Mouse (Mus musculus): Measurements from ENCODE around the gene Tesc. TPM values are rescaled to one million over a fixed set of nuclear protein-coding genes. Genes with fewer than 3 reads are reported as not detected.

Tesc gene
- total RNA-seq, 4 experiments from 2014 or later = 229 to 287 (median 252) TPM

DNA sequence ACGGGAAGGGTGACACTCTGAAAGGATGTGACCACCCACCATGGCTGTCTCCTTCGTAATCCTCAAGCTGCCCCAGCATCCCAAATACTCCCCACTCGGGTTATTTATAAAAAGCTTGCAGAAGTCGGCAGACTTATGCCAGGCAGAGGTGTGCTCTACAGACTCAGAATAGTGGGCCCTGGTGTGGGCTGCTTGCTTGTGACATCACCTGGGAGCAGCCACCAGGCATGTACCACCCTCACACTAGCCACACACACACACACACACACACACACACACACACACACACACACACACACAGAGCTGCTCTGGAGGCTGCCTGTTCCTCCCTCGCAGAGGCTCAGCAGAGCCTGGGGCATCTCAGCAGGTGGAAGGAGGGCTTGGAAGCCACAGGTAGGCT, 10.0 kb upstream of the Tesc start:
- no peak for DNase-seq

DNA sequence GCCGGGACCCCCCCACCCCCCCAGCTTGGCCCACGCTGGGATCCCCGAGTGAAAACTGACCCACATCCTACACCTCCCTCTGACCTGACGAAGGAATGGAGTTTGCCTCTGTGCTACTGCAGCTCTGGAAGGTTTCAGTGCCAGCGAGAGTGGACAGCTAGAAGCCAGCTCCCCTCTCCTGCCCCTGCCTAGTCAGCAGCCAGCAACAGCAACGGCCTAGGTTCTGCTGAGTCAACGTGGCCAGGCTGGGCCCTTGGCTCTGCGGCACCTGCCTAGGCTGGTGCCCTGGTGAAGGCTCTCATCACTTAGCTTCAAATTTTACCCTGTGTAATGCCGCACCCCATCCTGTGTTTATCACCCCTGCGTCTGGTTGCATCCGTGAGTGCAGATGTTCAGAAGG, 7.6 kb upstream of the Tesc start:
- DNase-seq = no peak

DNA sequence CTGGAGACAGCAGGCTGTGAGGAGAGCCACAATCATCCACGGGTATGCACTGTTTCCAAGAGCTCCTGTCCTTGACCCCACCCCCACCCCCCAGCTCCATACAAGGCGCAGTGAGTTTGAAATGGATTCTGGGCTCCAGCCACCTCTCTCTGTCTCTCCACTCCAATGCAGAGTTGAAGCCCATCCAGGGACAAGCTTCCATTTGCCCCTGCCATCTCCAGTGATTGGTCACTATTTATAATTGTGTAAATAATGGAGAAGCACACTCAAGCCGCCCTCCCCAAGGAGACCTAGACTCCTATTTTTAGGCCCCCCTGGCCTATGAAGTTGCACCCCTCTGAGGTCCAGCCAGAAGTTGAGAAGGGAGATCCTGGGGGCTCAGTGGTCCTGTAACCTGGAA, 4.5 kb upstream of the Tesc start:
- DNase-seq = no peak

DNA sequence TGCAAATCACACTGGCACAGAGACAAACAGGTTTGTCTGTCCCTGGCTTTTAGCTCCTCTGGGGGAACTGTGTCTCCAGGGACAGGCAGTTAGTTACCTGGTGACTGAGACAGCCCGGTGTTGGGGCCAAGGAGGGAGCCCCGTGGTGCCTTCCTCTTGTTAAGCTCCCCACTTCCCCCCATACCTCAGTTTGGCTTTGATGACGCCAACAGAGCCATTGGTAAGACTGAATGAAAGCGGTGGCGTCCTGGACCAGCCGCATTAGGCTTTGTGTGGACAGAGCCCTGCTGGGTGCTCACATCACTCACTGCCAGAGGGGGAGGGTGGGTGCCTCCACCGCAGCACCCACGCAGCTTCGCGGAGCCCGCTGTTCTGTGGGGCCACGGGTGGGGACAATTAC, 1.7 kb upstream of the Tesc start:
- no peak for DNase-seq

DNA sequence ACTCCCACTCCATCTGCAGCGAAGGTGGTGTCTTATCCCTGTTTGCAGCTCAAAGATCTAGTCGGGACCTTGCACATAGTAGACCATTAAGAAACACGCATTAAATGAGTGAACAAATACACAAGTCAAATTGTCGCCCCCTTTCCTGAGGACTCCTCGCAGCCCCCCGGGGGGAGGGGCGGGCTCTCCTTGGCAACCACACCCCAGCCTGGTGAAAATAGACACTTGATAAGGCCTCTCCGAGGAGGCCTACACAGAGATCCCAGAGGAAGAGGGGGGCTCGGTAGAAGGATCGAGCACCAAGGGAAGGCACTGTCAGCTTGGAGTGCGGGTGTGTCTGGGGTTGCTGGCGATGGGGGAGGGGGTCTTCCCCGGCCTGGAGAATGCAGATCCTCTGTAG, 1.2 kb upstream of the Tesc start:
- no peak for DNase-seq

DNA sequence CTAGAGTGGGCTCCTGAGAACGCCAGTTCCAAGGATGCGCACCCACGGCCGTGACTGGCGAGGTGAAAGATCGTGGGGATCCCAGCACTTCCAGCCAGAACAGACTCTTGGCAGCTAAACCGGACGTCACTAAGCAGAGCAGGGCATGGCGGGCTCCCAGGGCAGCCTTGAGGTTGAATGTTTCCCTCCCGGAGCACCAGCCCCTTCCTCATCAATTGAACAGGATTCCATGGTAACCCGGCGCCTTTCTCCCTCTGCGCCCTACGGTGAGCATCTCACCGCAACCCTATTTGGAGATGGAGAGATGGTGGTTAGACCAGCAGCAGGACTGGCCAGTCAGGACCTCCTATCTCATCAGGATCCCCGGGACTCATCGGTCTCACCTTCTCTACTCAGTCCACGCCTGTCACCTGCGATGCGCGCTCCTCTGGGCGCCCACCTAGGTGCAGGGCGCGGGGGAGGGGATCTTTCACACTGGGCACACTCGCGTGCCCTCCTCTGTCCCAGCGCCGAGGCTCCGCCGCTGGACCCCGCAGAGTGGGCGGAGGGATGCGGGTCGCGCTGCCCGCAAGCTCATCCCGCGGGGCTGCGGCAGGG, 344 bp upstream of the Tesc start:
- no peak for DNase-seq

DNA sequence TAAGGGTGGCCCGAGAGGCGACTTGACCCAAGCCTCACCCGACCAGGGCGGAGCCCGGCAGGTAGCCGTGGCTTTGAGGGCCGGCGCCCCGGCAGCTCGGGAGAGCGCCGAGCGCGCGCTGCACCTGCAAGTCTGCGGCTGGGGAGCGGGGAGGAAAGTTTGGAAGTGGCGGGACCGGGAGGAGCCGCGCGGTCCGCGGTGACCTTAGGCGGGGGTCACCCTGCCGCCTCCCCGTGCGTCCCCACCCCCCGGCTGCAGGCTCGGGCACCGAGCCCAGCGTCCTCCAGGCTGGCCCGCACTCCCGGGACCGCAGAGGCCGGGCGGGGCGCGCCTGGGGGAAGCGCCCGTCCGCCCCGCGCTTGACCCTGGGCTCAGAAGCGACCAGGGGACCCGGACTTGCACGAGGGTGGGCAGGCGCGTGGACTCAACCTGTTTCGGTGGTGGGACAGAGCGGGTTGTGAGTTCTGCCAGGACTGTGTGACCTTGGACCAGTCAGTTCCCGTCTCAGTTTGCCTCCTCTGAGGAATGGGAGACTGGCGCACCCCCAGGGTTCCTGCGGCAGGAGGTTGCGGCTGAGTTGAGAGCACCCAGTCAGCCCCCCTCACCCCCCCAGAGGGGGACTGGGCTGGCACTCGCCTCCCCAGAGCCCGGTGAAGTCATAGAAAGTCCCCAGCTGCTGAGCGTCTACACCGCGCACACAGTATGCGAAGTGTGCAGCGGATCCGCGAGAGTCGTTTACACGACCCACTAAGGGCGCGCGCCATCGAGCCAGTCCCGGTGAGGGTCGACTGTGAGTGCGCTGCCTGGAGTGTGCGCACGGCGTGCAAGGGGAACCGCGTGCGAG, 870 bp downstream of the Tesc start:
- no peak for DNase-seq

DNA sequence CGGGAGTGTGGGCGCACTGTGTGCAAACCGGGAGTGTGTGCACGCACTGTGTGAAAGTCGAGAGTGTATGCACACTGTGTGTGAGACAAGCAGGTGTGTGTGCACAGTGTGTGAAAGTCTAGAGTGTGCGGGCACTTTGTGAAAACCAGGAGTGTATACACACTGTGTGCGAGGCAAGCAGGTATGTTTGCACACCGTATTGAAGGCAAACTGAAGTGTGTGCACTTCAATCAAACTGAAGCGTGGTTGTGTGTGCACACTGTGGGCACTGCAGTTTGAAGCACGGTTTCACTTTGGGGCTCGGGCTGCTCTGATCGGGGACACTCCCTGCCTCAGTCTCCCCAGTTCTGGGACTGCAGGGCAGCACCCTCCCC, 1.5 kb downstream of the Tesc start:
- no peak for DNase-seq

DNA sequence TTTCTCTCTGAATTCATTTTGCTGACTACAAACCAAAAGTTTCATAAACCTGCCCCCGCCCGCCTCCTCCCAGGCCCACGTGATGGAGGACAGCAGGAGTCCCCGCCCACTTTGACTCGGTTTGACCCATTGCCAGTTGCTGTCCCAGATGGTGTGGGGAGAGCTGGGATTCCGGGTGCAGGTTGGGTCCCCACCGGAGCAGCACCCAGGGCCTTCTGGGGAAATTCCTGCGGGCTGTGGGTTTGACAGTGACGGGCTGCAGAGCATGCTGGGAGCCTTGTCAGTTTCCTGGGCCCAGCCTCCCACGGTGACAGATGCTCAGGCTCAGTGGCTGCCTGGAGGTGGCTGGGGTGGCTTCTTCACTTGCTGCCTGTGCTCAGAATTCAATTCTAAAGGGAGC, 1.9 kb downstream of the Tesc start:
- DNase-seq = peak; percentile 48

DNA sequence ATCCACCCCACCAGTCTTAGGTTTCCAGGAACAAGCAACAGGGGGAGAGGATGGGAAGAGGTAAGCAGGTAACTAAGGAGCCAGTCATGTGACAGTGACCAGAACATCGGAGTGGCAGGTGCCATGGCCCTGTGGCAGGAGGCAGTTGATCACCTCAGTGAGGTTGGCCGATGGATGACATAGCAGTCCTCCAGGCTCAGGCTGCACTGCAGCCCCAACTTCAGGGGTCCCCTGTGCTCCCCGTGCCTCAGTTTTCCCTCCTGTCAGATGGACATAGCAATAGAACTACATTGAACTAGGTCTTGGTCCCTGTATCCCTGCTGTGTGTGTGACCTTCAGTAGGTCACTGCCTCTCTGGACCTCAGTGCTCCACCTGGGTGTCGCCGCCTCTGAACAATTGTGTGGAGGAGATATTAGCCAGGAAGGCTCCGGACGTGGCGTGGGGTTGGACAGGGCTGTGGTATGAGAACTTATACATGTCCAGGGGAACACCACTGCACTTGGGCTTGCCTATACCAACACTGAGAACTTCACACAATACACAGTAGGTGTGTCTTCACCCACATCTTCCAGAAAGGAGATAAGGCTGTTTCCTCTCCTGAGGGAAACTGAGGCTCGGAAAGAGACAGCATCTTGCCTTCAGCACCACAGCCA, 2.6 kb downstream of the Tesc start:
- DNase-seq = no peak

DNA sequence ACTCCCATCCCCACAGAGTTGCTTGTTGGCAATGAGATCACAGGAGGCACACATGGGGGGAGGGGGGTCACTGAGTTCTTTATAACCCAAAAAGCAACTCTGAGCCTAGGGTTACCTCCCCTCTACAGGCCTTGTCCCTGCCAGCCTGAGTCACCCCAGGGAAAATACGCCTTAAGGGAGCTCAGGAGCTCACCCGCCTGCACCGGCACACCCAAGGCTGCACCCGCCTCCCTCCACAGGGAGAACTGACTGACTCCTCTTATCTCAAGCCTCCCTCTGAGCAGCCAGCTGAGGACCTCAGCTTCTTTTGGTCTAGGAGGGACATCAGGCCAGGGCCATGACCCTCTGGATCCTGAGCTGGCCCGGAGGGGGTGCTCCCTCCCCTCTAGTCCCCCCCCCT, 3.5 kb downstream of the Tesc start:
- DNase-seq = peak; percentile 72

DNA sequence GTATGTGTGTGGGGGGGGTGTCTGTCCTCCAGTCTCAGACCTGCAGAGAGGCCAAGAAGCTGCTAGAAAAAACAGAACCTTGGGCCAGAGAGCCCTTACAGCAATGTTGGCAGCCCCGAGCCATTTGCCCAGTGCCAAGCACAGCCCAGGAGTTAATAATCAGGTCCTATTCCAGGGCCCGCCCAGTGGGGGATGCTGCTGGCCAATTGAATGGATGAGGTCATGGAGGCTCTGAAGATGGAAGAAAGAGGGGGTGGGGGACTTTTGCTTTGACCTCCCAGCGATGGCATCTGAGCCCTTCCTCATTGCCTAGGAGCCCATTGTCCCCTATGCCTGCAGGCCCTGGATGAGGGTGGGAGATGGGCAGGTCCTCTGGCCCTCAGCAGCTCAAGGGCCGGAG, 4.0 kb downstream of the Tesc start:
- no peak for DNase-seq

DNA sequence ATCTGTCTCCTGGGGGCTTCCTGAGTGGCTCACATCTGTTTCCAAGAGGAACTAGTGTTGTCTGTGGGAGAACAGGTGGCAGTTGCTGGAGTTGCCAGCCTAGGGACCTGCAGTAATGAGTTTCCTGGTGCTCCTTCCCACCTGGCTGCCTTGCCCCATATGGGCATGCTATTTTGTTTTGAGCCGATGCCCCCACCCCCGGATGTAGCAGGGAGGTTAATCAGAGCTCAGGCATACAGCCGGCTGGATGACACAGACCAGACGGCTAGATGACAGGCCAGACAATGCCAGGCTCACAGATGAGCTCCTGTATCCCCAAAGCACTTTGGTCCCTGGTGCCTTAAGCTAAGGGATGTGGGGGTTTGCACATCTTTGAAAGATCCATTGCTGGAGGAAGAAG, 5.8 kb downstream of the Tesc start:
- DNase-seq = no peak

DNA sequence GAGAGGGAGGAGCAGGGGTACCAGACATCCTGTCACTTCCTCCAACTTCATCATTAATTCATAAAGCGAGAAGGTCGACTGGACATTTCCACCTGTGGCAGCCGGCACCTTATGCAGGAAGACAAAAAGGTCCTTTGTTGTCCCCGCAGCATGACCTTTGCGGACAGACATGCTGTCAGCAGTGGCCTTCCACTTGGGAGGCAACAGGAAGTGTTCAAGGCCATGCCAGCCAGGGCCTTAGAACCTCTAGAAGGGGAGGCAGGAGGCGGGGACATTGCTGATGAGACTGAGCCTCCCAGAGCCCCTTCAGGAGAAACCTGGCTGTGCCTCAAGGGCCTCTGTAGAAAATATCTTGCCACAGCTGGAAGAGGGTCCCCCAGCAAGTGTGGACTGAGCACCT, 6.2 kb downstream of the Tesc start:
- peak; percentile 77 for DNase-seq

DNA sequence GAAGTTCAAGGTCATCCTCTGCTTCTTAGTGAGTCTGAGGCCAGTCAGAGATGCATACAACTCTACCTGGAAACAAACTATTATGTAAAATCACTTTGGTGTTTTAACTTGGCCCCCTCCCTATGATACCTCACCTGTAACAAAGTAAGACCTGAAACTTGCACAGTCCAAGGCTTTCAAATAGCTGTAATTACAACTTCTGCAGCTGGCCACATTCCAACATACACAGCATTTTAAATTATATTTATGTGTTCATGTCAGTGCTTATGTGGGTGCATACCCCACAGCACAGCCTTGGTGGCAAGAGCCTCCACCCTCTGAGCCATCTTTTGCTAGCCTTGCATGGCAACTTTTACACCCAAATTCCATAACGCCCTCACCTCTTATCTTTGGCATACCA, 7.1 kb downstream of the Tesc start:
- DNase-seq = no peak

DNA sequence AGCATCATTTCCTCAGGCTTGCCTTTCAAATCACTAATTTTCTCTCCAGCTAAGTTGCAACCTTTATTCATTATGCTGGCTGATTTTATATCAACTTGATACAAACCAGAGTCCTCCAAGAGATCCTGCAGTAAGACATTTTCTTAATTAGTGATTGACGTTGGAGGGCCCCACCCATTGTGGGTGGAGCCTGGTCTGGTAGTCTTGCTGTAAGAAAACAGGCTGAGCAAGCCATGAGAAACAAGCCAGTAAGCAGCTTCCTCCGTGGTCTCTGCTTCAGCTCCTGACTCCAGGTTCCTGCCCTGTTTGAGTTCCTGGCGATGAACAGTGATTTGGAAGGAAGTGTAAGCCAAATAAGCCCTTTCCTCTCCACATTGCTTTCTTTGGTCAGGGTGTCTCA, 8.2 kb downstream of the Tesc start:
- no peak for DNase-seq

DNA sequence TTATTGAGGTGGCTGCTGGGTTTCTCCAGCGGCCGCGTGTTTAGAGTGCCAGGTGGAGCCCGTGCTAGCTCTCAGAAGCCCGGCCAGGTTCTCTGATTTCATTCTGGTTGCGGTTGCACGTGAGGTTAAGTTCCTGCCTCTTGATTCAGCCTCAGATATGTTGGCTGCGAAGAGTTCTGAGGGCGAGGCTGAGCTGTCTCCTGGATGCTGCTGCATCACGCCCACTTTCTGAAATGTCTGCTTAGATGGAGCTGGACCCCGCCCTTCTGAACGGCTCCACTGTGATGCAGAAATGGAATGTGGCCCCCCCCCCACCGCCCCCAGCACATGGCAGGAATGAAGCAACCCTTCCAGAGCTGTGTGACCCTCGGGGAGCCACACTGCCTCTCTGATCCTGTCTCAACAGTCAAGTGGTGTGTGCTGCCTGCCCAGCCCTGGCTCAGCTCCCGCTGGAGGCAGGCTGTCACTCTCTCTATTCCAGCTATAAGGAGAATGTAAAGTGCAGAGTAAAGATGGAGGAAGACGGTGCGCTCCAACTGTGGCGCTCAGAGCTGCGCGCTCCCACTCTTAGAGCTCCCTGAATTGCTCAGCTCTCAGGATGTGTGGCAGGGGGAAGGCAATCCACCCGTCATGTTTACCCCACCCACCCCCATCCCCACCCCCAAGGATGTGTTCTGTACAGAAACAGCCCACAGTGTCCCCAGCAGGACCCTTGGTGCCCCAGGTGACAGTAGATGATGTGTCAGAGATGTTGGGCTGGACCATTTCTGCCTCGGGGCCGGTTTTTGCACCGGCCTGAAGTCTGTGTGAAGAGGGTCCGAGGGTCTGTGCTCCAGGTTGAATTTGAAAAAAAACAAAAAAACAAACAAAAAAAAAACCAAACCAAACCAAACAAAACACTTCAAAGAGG, 9.6 kb downstream of the Tesc start:
- no peak for DNase-seq

DNA sequence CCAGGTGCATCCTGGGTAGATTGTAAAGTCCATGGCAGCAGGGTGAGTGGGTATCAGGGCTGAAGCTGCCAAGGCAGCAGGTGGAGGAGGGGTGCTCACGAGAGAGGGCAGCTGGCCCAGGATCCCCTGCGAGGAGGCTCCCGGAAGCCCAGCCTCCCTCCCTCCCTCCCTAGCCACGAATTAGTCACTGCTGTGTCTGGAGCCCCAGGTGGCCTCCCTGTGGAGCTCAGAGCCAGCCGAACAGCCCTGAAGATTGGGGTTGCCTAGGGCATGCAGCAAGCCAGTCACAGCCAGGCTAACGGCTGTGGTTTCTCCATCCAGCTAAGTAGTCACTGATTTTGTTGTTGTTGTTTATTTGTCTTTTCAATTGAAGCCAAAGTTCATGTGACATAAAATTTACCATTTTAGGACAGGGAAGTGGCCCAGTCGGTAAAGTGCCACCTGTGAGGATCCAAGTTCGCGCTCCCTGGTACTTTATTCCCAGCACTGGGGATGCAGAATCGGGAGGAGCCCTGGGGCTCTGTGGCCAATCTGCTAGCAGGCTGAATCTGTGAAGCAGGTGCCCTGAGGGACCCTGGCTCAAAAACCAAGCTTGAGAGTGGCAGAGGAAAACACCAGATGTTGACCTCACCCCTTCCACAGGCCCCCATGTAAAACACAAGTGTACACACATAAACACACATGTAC, 10.4 kb downstream of the Tesc start:
- no peak for DNase-seq

DNA sequence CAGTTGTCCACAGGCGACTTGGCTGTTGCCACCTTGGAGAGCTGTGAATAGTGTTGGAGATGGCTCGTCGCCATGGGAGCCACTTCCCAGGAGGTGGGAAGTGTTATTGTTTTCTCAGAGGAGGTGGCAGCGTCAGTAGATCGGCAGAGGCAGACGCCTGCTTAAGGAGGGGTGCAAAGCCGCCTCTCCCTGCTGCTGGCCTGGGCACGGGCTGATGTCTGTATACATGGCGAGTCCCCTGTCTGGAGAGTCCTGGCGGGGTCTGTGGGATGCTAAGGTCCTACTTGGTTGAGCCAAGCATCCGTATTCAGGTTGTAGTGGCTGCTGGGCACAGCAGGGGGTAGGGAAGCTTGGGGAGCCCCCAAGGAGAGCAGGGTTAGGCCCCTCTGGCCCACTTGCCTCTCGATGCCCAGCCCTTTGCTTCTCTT, 11.7 kb downstream of the Tesc start:
- DNase-seq = no peak

DNA sequence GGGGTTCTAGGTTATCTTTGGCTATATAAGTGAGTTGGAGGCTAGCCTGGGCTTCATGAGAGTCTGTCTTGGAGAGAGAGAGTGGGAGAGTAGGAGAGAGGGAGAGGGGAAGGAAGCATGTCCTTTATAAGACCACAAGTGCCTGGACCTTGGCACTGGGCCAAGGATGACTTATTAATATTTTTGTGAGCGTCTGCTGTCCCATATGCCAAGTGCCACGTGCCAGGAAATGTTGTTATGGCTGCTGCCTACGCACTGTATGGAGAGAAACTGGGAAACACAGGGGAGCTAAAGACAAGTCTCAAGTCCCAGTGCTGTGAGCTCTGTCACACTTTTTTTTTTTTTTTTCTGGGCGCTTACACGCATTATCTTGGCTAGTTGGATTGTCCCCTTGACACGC, 15.1 kb downstream of the Tesc start:
- DNase-seq = no peak

DNA sequence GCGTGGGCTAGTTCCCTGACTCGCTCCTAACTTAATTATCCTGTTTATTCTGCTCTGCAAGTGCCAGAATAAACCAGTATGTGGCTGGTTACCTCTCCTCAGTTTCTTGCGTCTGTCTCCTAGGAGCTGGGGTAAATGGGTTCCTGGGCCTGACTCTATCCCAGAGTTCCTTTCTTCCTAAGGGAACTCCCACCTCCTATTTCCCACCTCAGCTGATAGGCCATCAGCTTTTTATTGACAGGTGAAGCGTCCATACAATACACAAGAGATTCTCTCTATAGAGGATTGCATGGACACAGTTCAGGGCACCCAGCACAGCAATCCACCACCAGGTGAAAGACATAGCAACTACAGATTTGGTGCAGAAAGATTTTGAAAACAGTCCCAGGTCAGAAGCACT, 16.2 kb downstream of the Tesc start:
- DNase-seq = no peak

DNA sequence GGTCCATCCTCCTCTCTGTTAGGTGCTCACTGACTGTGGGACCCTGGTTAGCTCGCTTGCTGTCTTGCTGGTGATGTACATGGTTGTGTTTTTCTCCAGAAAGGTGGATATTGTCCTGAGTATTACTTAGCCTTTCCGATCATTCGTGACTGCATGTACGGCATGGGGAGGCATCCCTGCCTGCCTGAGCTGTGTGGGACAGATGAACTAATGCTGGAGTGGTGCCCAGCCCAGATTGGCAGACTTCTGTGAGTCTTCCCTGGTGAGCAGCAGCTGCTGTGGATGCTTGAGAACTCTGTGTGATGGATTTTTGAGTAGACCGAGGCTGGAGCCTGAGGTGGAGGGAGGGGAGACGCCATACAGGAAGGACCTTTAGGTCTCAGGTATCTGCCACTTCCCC, 17.4 kb downstream of the Tesc start:
- DNase-seq = no peak

Measured in adrenal gland, adult 8-10 months (tissue).